Mouse (Mus musculus): ENCODE measurements around the gene Cyp3a13. TPM values are rescaled to one million over a fixed set of nuclear protein-coding genes. Genes with fewer than 3 reads are reported as not detected.
"Not testable (repeated sequence)": the region's sequence is repeated elsewhere in the genome, so short reads cannot be mapped to it uniquely, and the experiment has no call there.

The Cyp3a13 gene
- total RNA-seq, 4 experiments from 2014 or later: 0.37 to 0.59 (median 0.51) TPM

GRCm38 (mm10) chr5:137875054-137875453, 46.4 kb downstream of the Cyp3a13 start:
- no peak for DNase-seq (ENCODE audit: low spot score in 2 of 2)

GRCm38 (mm10) chr5:137872381-137872702, 49.1 kb downstream of the Cyp3a13 start:
- not testable (repeated sequence) for DNase-seq (ENCODE audit: low spot score in 2 of 2)

GRCm38 (mm10) chr5:137871644-137872380, 49.6 kb downstream of the Cyp3a13 start, which contains the start of gene Pilrb2:
Gene Pilrb2, minus strand, starts transcription at chr5:137871815.
- not testable (repeated sequence) for DNase-seq (ENCODE audit: low spot score in 2 of 2)

GRCm38 (mm10) chr5:137868600-137868999, 52.8 kb downstream of the Cyp3a13 start:
- not testable (repeated sequence) for DNase-seq (ENCODE audit: low spot score in 2 of 2)

- not testable (repeated sequence) for DNase-seq (ENCODE audit: low spot score in 2 of 2)
Observed at GRCm38 (mm10) chr5:137864008-137864407, 57.4 kb downstream of the Cyp3a13 start.

- not testable (repeated sequence) for DNase-seq (ENCODE audit: low spot score in 2 of 2)
Observed at GRCm38 (mm10) chr5:137857960-137858710, 63.3 kb downstream of the Cyp3a13 start, which contains the start of gene Pilrb1. Gene Pilrb1, minus strand, starts transcription at chr5:137858106.

- DNase-seq (ENCODE audit: low spot score in 2 of 2): not testable (repeated sequence)
Observed at GRCm38 (mm10) chr5:137856870-137857269, 64.5 kb downstream of the Cyp3a13 start.

- not testable (repeated sequence) for DNase-seq (ENCODE audit: low spot score in 2 of 2)
Observed at GRCm38 (mm10) chr5:137854907-137855306, 66.5 kb downstream of the Cyp3a13 start.

- DNase-seq (ENCODE audit: low spot score in 2 of 2): not testable (repeated sequence)
Observed at GRCm38 (mm10) chr5:137850313-137850712, 71.1 kb downstream of the Cyp3a13 start.

Other genes with a start within 250 kb of the Cyp3a13 start
- gene Agfg2, start 236.9 kb downstream of the Cyp3a13 start, total RNA-seq (2022): 10 to 100 TPM; 50.0 to 54.8 (median 51.4) TPM
- 10 to 100 TPM; 76.3 to 78.9 (median 77.7) TPM for gene Nyap1, start 180.0 kb downstream of the Cyp3a13 start, total RNA-seq (2022)
- 100 to 1,000 TPM; 149 to 216 (median 162) TPM for gene Tsc22d4, start 175.9 kb downstream of the Cyp3a13 start, total RNA-seq (2022)
- gene Ppp1r35, start 142.8 kb downstream of the Cyp3a13 start, total RNA-seq (2022): 10 to 100 TPM; 14.5 to 20.2 (median 15.9) TPM
- gene Mepce, start 134.0 kb downstream of the Cyp3a13 start, total RNA-seq (2022): 10 to 100 TPM; 42.8 to 57.8 (median 45.5) TPM
- gene Zcwpw1, start 133.8 kb downstream of the Cyp3a13 start, total RNA-seq (2022): 1 to 10 TPM; 5.9 to 8.7 (median 7.8) TPM
- 1 to 10 TPM in 3 of 4 experiments, under 1 TPM in 1; 0.91 to 2.6 (median 1.8) TPM for gene Pilra, start 85.3 kb downstream of the Cyp3a13 start, total RNA-seq (2022)
- not detected for gene Pilrb1, start 63.5 kb downstream of the Cyp3a13 start, total RNA-seq (2022)
- gene Pilrb2, start 49.8 kb downstream of the Cyp3a13 start, total RNA-seq (2022): not detected
- 10 to 100 TPM; 22.7 to 28.6 (median 25.6) TPM for gene Gjc3, start 41.5 kb upstream of the Cyp3a13 start, total RNA-seq (2022)
- not detected for gene Azgp1, start 59.9 kb upstream of the Cyp3a13 start, total RNA-seq (2022)
- not detected for gene Smok3a, start 99.6 kb upstream of the Cyp3a13 start, total RNA-seq (2022)
- gene Smok3b, start 99.8 kb upstream of the Cyp3a13 start, total RNA-seq (2022): not detected
- not detected for gene Smok3c, start 131.6 kb upstream of the Cyp3a13 start, total RNA-seq (2022)
- gene Zkscan1, start 163.5 kb upstream of the Cyp3a13 start, total RNA-seq (2022): 10 to 100 TPM; 39.6 to 44.7 (median 42.9) TPM
- gene Zscan21, start 195.3 kb upstream of the Cyp3a13 start, total RNA-seq (2022): 10 to 100 TPM; 15.9 to 17.8 (median 16.3) TPM
- gene Zfp113, start 234.1 kb upstream of the Cyp3a13 start, total RNA-seq (2022): 10 to 100 TPM; 11.6 to 14.0 (median 13.4) TPM
- 100 to 1,000 TPM; 133 to 147 (median 144) TPM for gene Cops6, start 239.5 kb upstream of the Cyp3a13 start, total RNA-seq (2022)